ENCODE assay signal across 21 mouse cellular contexts in the genomic region with DNA sequence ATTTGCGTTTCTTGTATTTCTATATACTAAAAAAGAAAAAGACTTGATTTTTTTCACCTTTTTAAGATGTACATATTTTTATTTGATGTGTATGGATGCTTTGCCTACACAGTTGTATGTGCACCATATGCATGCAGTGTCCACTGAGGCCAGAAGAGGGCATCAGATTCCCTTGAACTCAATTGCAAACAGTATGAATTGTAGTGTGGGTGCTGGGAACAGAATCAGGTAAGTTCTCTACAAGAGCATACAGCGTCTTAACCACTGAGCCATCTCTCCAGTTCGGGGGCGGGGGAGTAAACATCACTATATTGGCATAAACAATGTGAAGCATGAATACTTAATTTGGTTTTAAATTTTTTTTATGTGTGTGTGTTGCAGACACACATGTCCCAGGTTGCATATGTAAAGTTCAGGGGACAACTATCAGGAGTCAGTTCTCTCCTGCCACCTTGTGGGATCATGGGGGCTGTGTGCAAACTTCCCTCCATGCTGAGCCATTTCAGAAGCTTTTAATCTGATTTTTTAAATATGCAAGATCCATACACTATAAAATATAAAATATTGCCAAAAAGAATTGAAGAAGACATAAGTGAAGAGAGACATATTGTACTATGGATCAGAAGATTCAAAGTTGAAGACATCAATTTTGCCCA. TPM values are rescaled to one million over a fixed set of nuclear protein-coding genes. Genes with fewer than 3 reads are reported as not detected.
DNase-seq lines count a peak whose midpoint lies in the region; ATAC-seq and TF ChIP-seq lines count a peak whose summit lies in the region.
"Had no signal": no experiment of that assay in that cellular context is flagged by ENCODE, and none has a peak within 500 bp of the region (broad histone marks: within the 10 kb centered on the region; RNA-seq: fewer than 3 reads in every experiment).

No protein-coding gene starts in this region.

- peak; percentile 62 for TF ChIP-seq CTCF in layer of hippocampus, adult 2 months (conservative IDR thresholded peaks at IDR 0.05)
- TF ChIP-seq CTCF in Patski (IDR thresholded peaks at IDR 0.05): peak; percentile 32
- TF ChIP-seq CTCF in brain, embryonic 14.5 days (IDR thresholded peaks at IDR 0.05; ENCODE audit: borderline replicate concordance, extremely low read depth, insufficient read depth, insufficient read length): peak; percentile 26; the same call in 1 of the 2 replicates

- no peak overlapping the region for H3K4me3 ChIP-seq in layer of hippocampus, adult 2 months
- H3K4me3 ChIP-seq: embryonic facial prominence, embryonic 13.5 days; forebrain, embryonic 12.5 days; heart, embryonic 10.5 days; heart, embryonic 15.5 days had no signal

- in situ Hi-C loops in Patski (cut with MboI; ENCODE audit: low pct_unique_long_range_greater_than_20kb): no loop called here

- POLR2A ChIA-PET in Patski (lab: Charles Lee): no interaction called here

- no peak for TF ChIP-seq POLR2A in brain, embryonic 14.5 days (IDR thresholded peaks at IDR 0.05; ENCODE audit: borderline replicate concordance, extremely low read depth, insufficient read depth, insufficient read length, poor library complexity, severe bottlenecking)

- no peaks in the 10 kb centered on the region for H3K27me3 ChIP-seq in Patski
- H3K27me3 ChIP-seq: embryonic facial prominence, embryonic 13.5 days; forebrain, embryonic 12.5 days; heart, embryonic 15.5 days had no signal

- no peak for DNase-seq in layer of hippocampus, adult 2 months (ENCODE audit: low spot score in 2 of 2)
- DNase-seq in layer of hippocampus, adult 11-12 months (ENCODE audit: low spot score): no peak
- DNase-seq in lung, postnatal 36 days: peak; percentile 10
- no peak for DNase-seq in lung, postnatal 10 days
- DNase-seq in Patski (ENCODE audit: low read depth, low spot score): no peak
- DNase-seq in brain, embryonic 14.5 days (ENCODE audit: low read depth): no peak
- DNase-seq in natural killer cell, adult 2 months (ENCODE audit: low spot score in 2 of 2): no peak
- no peak for DNase-seq in embryo, embryonic 11 days
- DNase-seq: adrenal gland, postnatal 10 days; cerebellum, adult 11-12 months; cerebellum, adult 9-10 months; cerebellum, postnatal 25 days; gastrocnemius, postnatal 36 days; heart, adult 11 months; heart, postnatal 14 days had no signal

- H3K27ac ChIP-seq in layer of hippocampus, adult 2 months: no peak overlapping the region
- H3K27ac ChIP-seq: embryonic facial prominence, embryonic 13.5 days; forebrain, embryonic 12.5 days; heart, embryonic 10.5 days; heart, embryonic 15.5 days; hindbrain, embryonic 14.5 days had no signal

- ATAC-seq in Patski: no peak
- ATAC-seq: forebrain, embryonic 16.5 days had no signal

- CTCF ChIA-PET in Patski (lab: Charles Lee): no interaction called here

RNA-seq across cellular contexts. Expression of gene Kalrn, which starts 6.5 kb away (rescaled TPM):
- 100 to 1,000 TPM; 533 to 549 TPM for total RNA-seq in layer of hippocampus, adult 2 months (2021)
- 25.1 TPM for polyA plus RNA-seq in Patski (2021)
- 30.4 and 52.2 TPM in 2 replicates for polyA plus RNA-seq in brain, embryonic 14.5 days (2012; rRNA removed)
